Mouse (Mus musculus) urinary bladder, adult 18-20 months (tissue): ENCODE data around the gene Ror2.
A peak's percentile ranks its signal among the peaks of the same experiment; 100 is the strongest.

ENCODE experiments used
- DNase-seq, 2 experiments: peaks; one replicate each; pipeline ENCODE4 v3.0.0; 2022; ENCODE audit warnings: low spot score in 2 of 2, mixed read lengths in 2 of 2

Gene Ror2

DNA sequence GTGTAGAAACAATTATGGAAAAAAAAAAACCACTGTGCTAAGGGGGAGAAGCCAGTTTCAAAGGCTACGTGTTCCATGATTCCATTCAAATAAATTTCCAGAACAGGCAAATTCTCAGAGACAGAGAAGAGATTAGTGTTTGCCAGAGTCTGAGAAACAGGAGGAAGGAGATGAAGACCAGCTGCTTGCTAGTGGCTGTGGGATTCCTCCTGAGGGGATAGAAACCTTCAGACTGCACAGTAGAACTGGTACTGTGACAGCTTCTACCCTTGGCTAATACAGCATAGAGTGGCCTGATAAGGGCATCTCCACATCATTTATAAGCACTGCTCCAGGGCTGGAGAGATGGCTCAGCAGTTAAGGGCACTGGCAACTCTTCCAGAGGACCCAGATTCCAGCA, 11.2 kb downstream of the Ror2 start:
- DNase-seq, result no peak

DNA sequence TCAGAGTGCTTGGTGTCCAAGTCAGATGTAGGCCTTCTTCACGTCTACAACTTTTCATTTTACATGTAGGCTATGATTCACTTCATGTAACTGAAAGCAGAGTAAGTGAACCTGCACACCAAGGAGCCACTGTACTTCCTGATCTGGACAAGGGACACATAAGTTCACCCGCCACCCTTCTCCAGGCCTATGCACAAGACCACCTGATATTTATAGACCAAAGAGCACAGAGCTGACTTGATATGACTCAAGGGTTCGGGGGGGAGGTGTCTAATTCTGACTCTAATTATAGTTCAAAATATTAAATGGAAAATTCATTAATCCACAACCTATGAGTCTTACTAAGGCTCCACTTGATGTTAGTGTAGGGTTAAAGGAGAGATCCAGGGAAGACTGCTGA, 14.3 kb downstream of the Ror2 start:
- no peak for DNase-seq

DNA sequence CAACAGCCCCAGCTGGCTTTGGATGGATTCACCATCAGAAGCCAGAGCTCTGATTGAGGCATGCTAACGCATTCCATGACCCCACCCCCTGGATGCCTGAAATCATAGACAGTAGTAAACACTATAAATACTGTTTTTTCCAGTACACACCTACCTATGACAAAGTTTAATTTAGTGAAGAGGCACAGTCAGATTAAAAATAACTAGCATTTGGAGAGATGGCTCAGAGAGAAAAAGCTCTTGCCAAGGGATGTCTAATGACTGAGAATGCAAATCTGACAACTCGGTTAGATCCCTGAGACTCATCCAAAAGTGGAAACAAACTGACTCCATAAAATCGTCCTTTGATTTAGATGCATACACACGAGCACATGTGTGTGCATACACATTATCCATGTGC, 15.4 kb downstream of the Ror2 start:
- no peak for DNase-seq

DNA sequence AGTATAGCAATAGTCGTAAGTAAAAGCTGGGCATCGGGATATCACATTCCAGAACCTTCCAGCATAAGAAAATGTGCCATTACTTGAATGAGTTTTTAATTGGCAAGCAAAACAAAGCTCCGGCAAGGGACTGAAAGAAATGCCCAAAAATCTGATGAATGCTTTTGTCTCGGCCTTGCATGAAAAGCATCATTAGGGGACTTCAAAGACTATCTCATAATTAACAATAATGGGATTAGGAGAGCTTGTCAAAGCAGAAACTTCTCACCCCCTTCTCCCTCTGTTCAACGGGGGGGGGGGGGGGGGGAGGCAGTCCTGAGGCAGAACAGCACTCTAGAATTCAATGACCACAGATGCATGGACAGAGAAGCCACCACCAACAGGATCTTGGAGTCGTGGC, 17.4 kb downstream of the Ror2 start:
- no peak for DNase-seq

DNA sequence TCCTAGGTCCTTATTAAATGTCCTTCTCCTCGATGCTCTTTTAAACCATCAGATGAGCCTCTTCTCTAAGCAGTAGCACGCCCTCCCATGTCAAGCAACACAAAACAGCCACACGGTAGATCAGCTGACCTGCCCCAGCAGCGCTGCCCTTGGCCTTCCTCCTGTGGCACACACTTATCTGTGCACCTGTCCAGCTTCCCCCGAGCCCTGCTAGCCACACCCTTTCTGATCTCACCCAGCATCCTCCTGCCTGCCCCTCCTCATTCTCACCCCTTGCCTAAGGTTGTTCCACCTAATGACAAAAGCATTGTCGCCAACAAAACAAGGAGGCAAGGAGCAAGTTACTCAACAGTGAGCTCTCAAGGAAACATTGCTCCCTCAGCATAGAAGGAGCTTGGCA, 18.1 kb downstream of the Ror2 start:
- DNase-seq, result no peak

DNA sequence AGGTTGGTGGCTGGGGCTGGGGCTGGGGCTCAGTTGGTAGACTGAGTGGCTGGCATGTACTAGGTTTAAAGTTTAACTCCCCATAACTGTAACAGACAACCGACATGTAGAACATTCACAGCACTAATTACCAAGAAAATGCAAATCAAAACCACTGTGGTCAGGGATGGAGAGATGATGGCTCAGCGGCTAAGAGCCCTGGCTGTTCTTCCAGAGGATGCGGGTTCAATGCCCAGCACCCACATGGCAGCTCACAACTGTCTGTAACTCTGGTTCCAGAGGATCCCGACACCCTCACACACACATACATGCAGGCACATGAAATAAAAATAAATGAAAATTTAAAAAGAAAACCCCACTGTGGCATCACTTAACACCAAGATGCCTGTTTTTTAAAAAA, 18.8 kb downstream of the Ror2 start:
- DNase-seq, result no peak

DNA sequence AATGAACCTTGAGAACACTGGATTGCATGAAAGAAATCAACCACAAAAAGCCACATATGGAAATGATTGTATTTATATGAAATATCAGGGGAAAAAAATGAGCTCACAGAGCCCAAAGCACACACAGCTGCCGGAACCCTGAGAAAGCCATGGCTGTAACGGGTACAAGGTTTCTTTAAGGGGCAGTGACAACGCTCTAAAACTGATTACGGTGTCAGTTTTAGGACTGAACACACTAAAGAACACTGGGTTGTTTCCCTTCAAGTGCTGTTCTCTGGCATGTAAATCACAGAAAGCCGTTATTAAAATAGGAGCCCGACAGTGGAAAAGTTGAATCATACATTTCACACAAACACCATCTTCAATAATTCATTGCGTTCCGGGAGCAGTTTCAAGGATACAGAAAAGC, 19.4 kb downstream of the Ror2 start:
- DNase-seq, result no peak

DNA sequence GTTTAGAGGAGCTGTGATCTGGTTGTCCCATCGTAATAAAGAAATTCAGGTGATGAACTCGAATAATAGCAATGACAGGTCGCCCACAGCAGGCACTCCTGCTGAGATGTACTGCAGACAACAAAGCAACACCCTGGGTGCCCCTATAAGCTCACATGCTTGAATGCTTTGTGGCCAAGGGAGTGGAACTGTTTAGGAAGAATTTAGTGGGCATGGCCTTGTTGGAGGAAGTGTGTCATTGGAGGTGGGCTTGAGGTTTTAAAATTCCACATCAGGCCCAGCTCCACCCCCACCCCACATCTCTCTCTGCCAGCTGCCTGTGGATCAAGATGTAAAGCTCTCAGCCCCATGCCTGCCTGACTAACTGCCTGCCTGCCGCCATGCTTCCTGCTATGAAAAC, 21.0 kb downstream of the Ror2 start:
- DNase-seq, result no peak

DNA sequence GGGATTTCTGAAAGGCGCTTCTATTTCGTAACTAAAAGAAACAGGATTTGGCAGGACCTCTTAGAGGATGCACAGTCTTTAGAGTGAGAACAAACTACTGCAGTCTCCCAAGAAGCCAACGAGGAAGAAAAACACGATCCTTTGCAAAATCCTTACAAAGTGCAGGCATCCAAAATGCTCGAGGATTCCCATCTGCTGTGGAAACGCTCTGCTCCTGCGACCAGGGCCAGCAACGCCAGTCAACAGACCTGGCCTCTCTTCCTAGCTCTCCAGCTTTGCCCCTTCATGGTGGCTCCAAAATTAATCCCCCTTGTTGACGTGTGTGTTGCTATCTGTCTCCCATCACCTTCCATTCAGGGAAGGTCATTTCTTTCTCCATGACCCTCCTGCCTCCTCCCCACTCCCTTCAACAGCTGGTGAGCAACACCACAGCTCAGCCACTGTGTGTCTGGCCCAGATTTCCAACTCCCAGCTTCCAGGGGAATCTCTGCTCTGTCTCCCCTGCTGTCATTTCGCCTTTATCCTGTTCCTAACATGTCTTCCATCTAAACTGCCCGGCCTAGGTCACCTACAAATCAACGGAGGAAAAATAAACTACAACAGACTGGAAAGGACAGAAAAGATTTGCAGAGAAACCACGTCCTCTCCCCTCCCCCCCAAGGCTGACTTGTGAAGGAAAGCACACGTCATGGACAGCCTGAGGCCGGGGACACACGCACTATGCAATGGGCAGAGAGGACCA, 23.2 kb downstream of the Ror2 start:
- peak in 1 of 2 experiments; percentile 31 for DNase-seq

DNA sequence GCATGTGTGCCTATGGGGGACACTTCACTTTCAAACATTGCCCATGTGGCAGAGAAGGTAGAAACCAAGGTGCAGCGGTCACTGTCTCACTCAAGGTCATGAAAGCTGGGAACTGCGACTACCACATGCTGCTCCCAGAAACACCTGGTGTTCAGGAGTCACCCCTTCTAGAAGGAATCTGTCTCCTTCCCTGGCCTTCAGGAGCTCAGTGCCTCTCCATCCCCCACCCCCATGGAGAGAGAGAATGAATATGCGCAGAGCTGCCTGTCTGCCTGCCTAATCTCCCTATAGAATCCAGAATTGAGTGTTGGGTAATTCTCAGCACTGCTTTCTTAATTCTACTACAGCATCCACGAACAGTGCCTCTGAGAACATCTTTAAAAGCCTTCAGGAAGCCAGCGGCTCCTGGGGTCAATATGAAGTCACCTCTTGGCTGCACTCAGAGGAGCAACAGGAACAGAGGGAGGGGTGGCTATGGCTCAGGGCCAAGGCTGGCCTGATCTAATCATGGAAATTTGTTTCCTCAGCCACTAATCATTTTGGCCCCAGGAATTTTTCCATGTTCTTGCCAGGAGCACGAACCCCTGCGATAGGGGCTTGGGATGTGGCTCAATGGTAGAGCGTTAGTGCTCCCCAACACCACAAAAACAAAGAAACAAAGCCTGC, 24.7 kb downstream of the Ror2 start:
- DNase-seq, result peak in 1 of 2 experiments; percentile 50

DNA sequence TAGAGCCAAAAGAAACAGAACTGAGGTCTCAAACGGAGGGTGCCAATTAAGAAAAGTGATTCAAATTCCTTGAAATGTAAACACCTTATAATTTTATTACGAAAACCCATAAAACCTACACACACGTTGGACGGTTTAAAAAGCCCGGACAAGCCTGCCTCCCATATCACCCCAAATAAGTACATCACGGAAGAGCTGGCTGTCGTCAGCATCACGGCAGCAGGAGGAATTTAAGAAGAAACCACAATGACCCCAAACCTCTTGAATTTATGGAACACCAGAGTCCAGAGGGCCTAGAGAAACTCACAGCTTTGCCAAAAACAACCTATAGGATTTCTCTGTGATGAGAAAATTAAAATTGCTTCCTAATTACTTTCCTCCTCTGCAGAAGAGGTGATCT, 27.0 kb downstream of the Ror2 start:
- DNase-seq, result no peak

DNA sequence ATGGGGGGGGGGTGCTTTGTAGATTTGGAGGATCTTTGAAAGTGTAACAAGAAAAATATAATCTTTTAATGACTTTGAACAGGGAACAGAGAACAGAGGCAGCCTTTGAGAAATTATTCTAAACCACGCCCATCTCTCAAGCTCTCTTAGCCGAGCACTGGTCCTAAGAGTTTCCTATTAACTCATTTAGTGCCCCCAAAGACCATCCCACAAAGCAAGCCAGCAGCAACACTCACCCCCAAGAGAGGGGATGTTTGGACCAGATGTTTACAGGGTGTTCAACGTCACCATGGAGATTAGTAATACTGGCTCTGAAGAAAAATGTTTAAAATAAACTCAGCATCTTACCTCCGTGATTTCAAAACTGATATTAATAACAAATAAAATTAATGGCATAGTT, 27.4 kb downstream of the Ror2 start:
- DNase-seq, result no peak

DNA sequence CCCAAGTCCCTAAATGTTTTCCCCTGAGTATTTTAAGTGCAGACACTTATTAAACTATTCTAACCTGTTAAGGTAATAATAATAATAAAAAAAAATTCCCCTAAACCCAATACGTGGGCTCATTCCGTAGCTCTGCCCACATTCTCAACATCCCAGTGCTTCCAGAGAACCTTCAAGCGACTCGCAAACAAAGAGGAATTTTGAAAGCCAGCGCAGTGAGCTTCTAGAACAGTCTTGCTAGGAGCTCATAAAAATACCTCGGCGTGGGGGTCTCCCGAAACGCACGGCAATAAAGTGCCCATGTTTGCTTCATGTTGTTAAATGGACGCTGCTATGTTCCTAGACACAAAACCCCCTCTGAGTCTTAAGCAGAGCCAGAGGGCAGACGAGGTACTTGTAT, 32.7 kb downstream of the Ror2 start:
- no peak for DNase-seq

DNA sequence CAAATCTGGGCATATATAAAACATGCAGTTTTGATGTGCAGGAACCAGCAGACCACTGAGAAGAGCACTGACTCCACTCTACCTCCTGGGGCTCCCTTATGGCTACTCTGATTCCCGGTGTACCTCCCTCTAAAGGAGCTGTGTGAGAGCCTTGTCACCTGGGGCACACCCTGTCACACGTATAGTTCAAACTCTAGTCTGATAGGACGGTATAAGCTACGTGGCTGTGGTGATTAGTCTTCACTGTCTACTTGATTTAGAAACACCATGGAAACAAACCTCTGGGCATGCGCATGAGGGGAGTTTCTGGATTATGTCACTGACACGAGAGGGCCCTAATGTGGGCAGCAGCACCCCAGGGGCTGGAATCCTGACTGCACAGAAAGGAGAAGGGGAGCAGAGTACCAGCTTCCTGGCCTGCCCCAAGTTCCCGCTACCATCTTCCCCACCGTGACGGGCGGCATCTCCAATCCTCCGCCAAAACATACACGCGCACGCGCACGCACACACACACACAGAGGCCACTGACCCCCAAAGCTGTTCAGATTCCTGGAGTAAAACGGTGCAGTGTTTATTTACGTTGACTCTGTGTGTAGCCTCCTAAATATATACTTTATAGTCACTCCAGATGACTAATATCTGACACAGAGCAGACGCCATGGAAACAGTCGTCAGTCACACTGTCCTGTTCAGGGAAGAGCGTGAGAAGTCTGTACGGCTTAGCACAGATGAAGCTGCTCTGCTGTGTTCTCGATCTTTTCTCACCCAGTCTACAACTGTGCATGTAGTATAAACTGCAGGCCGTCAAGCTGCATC, 37.1 kb downstream of the Ror2 start:
- no peak for DNase-seq

DNA sequence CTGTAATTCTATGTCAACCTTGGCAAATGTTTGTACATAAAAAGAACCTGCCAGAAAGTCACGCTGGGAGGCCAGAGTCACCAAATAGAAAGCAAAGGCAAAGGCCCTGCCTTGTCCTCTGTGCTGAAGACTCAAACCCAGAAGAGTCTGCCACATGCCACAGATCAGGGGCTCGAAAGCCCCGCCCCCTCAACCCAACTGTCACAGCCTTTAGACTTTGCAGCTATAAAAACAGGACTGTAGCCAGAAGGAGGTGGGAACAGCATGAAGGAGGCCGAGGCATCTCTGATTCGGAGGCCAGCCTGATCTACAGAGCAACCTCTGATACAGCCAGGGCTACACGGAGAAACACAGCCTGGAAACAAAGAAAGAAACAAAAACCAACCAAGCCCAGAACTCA, 37.8 kb downstream of the Ror2 start:
- DNase-seq, result no peak

DNA sequence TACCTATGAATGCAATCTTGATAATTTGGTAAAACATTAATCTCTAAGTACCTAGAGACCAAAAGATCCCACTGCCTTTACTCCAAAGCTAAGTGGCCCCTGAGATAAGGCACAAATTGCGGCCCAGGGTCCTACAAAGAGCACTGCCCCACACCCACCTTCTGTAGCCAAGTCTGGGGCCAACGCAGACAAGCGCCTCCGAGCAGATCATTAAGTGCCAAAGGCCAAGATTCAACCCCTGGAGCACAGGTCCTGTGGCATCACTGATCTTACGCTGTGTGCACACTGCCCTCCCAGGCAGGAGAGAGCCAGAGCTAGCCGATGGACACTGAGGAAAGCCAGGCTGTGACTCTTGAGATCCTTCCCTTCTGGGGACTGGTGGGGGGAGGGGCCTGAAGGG, 38.7 kb downstream of the Ror2 start:
- DNase-seq, result no peak

DNA sequence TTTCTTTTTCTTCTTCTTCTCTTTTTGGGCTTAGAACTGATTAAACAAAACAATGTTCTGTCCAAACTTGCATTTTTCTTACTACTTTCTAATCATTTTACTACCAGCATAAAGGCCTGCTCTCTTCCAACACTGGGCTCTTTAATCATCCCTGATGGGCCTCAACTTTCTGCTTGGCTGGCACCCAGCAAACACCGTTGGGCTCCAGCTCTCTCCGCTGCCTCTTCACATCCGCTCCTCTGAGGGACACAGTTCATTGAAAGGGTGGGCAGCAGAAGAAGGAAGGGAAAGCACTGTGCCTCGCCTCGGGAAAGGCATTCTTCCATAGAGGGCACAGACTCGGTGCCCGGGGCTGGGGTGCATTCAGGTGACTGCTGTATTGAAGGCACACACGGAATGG, 41.8 kb downstream of the Ror2 start:
- DNase-seq, result no peak

DNA sequence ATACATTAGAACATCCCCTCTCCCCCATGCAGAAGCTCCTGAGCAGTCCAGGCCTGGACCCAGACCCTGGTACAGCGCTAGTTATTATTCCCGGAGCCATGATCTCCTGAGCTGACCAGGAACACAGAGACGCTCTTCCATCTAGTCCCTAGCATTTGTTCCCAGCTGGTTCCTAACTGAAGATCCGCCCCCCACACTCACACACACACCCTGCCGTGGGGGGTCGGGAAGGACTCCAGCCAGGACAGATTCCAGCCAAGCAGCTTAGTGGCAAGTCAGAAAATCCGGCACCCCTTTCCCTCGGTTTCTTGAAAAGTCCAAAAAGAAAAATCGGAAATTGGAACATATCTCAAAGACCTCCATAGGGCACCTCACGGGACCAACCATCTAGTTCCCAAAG, 48.5 kb downstream of the Ror2 start:
- DNase-seq, result no peak

DNA sequence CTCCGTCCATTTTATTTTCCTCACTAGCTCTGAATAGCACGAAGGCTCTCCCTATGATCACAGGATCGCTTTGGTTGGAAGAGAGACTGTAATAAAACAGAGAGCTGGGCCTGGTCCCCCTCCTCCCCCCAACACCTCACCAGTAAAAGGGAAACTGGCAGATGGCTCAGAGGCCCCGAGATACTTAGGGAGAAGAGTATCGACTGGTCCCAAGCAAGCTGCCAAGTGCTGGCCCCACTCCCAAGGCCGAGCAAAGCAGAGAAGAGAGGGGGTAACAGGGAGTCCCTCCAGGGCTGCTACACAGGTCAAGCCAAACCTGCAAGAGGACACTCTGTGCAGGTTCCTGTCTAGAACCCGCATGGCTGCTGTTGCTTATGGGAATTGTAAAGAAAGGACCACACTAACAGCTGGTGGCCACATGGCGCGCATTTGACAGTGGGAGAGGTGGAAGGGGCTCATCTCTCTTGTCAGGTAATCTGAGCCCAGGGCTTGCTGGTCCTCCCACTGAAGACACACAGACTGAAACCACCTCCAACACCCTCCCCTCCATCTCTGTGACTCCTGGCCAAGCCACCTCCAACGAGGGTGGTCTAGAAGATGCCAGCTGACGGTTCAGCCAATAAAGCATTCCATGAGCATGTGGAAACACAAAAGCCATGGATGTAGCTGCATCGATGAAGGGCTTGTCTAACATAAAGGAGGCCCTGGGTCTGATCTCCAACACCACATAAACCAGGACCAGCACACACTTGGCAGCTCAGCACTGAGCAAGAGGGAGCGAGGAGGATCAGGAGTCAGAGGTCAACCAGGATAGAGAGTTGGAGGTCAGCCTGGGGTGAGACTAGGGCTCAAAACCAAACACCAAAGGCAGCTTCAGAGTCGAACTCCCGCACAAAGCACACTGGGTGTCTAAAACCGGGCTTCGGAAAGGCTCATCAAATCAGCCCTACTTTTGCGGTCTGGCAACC, 49.2 kb downstream of the Ror2 start:
- DNase-seq, result no peak

DNA sequence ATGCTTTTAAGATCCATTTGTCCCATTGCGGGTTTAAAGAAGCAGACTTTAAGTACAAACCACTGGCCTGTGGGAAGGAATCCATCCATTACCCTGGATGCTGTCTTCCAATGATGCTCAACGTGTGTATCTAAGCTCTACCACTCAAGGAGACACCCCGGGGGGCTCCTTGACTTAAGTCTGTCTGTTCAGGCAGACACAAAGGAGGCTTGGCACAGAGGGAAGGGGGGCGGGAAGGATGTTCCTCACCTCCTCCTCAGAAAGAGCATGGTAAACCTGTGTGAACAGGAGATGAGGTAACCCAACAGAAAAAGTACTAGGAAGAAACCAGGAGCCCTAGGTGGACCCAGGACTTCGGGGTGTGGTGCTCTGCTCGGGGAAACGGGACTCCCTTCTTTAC, 50.0 kb downstream of the Ror2 start:
- no peak for DNase-seq

DNA sequence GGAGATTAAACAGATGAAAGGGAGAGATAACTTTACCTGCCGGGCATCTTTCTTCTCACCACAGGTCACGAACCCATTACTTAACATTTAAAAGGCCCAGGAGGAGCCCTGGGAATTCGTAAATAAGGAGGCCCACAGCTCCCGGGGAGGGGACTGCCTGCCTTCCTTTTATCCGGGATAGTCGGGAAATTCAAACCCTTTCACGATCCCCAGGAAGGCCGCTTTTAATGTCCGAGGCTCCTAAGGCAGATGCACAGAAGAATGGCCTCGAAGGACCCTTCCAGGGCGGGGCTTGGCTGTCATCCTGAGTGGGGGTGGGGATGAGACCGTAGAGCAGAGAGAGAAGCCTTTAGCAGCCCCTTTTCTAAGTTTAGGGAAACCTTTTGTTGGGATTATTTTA, 51.1 kb downstream of the Ror2 start:
- no peak for DNase-seq
